Mouse (Mus musculus) adrenal gland, adult 8-10 months (tissue): ENCODE measurements around the gene Hist2h2bb. TPM values are rescaled to one million over a fixed set of nuclear protein-coding genes. Genes with fewer than 3 reads are reported as not detected.

Source experiments
- DNase-seq: peaks from one replicate; pipeline ENCODE4 v3.0.0; 2022
- microRNA-seq, 2 experiments: library from miRNA; unstranded; fragments of <30 nt; microRNA quantifications; one replicate each; pipeline ENCODE4 v1.2.0; 2022
- total RNA-seq, 4 experiments: library from RNA; stranded (reverse); gene quantifications; 2 replicates each; pipeline ENCODE4 v1.2.4; 2022

Hist2h2bb gene
- total RNA-seq, 4 experiments from 2014 or later: 70.8 to 139 (median 88.2) TPM

- no peak for DNase-seq
Measured at GRCm38 (mm10) chr3:96302076-96302475, 32.5 kb downstream of the Hist2h2bb start.

- DNase-seq: no peak
Measured at GRCm38 (mm10) chr3:96306506-96306905, 37.0 kb downstream of the Hist2h2bb start.

- no peak for DNase-seq
Measured at GRCm38 (mm10) chr3:96309441-96309840, 39.9 kb downstream of the Hist2h2bb start.

GRCm38 (mm10) chr3:96312341-96313098 is 43.0 kb downstream of the Hist2h2bb start:
- no peak for DNase-seq

Small RNA genes within 50 kb of the gene (microRNA-seq; reads per million reads assigned to microRNA genes)
- 0 to 0.17 reads per million in 2 experiments for gene Gm44492
- gene Gm47311: 0 reads per million in 2 experiments
- 0 reads per million in 2 experiments for gene Gm47313

Other genes starting within 250 kb of the Hist2h2bb start
- 10 to 100 TPM; 29.7 to 49.0 (median 34.9) TPM for gene Vps45, start 211.3 kb upstream of the Hist2h2bb start, total RNA-seq
- gene Otud7b, start 165.2 kb upstream of the Hist2h2bb start, total RNA-seq: 10 to 100 TPM; 37.8 to 55.2 (median 47.2) TPM
- gene Mtmr11, start 107.7 kb upstream of the Hist2h2bb start, total RNA-seq: 10 to 100 TPM; 14.7 to 70.7 (median 43.7) TPM
- gene Sf3b4, start 97.4 kb upstream of the Hist2h2bb start, total RNA-seq: 10 to 100 TPM; 46.8 to 59.3 (median 50.8) TPM
- gene Sv2a, start 88.6 kb upstream of the Hist2h2bb start, total RNA-seq: 10 to 100 TPM in 3 of 4 experiments, 1 to 10 TPM in 1; 9.4 to 16.7 (median 13.6) TPM
- 10 to 100 TPM; 24.2 to 48.0 (median 33.0) TPM for gene Bola1, start 50.0 kb upstream of the Hist2h2bb start, total RNA-seq
- 1 to 10 TPM; 4.8 to 9.2 (median 9.0) TPM for gene Hist2h2ab, start 49.9 kb upstream of the Hist2h2bb start, total RNA-seq
- 10 to 100 TPM; 53.1 to 90.6 (median 58.9) TPM for gene Hist2h2ac, start 48.9 kb upstream of the Hist2h2bb start, total RNA-seq
- gene Hist2h2be, start 48.6 kb upstream of the Hist2h2bb start, total RNA-seq: 10 to 100 TPM; 13.8 to 27.3 (median 25.2) TPM
- 10 to 100 TPM; 13.0 to 27.9 (median 18.2) TPM for gene Hist2h3c2, start 30.6 kb upstream of the Hist2h2bb start, total RNA-seq
- gene Hist2h2aa2, start 29.5 kb upstream of the Hist2h2bb start, total RNA-seq: 100 to 1,000 TPM; 483 to 517 (median 507) TPM
- 10 to 100 TPM; 14.1 to 18.6 (median 17.5) TPM for gene Hist2h2aa1, start 24.3 kb upstream of the Hist2h2bb start, total RNA-seq
- gene Hist2h3c1, start 23.1 kb upstream of the Hist2h2bb start, total RNA-seq: not detected
- gene Hist2h4, start 6.4 kb upstream of the Hist2h2bb start, total RNA-seq: 10 to 100 TPM; 27.4 to 37.9 (median 32.5) TPM
- 100 to 1,000 TPM in 1 of 4 experiments, 10 to 100 TPM in 3; 50.3 to 108 (median 73.7) TPM for gene Hist2h3b, start 1.1 kb upstream of the Hist2h2bb start, total RNA-seq
- gene Fcgr1, start 24.2 kb downstream of the Hist2h2bb start, total RNA-seq: 1 to 10 TPM; 2.2 to 4.3 (median 3.3) TPM
- not detected for gene BC107364, start 182.6 kb downstream of the Hist2h2bb start, total RNA-seq